Mouse (Mus musculus) adrenal gland, postnatal 36 days (tissue): Measurements from ENCODE around the gene Vmn1r58. TPM values are rescaled to one million over a fixed set of nuclear protein-coding genes. Genes with fewer than 3 reads are reported as not detected.
"Not testable (repeated sequence)": the region's sequence is repeated elsewhere in the genome, so short reads cannot be mapped to it uniquely, and the experiment has no call there.

Experiments
- DNase-seq, 2 experiments: peaks; one replicate each; pipeline ENCODE4 v3.0.0; 2021; ENCODE audit warnings: mixed read lengths in 1 of 2
- long read RNA-seq, 2 experiments: library from polyadenylated mRNA; stranded (forward); transcript quantifications; one replicate each; pipeline ENCODE4 v2.0.0; 2021; ENCODE audit warnings: borderline sequencing depth in 2 of 2
- total RNA-seq, 2 experiments: library from RNA; stranded (reverse); gene quantifications; 2 replicates each; pipeline ENCODE4 v1.2.3; 2021

Gene Vmn1r58
- total RNA-seq, result not detected
- long read RNA-seq, experiment 1, result 0 reads
- long read RNA-seq, experiment 2, result 0 reads

GRCm38 (mm10) chr7:5413296-5413695 lies at the start of gene Vmn1r58:
Gene Vmn1r58, minus strand, starts transcription at chr7:5413396.
- DNase-seq, result not testable (repeated sequence)

GRCm38 (mm10) chr7:5456674-5457073 lies 43.5 kb upstream of the Vmn1r58 start, which contains the start of gene Vmn1r59:
Gene Vmn1r59, minus strand, starts transcription at chr7:5456774.
- no peak for DNase-seq

GRCm38 (mm10) chr7:5454011-5454410 lies 40.8 kb upstream of the Vmn1r58 start:
- not testable (repeated sequence) for DNase-seq

DNA sequence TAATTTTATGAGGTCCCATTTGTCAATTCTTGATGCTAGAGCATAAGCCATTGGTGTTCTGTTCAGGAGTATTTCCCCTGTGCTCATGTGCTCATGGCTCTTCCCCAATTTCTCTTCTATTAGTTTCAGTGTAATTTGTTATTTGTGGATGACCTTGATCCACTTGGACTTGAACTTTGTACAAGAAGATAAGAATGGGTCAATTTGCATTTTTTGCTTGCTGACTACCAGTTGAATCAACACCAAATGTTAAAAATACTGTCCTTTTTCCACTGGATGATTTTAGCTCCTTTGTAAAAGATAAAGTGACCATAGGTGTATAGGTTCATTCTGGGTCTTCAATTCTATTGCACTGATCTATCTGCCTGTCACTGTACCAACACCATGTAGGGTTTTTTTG lies 35.4 kb upstream of the Vmn1r58 start:
- DNase-seq, result no peak

DNA sequence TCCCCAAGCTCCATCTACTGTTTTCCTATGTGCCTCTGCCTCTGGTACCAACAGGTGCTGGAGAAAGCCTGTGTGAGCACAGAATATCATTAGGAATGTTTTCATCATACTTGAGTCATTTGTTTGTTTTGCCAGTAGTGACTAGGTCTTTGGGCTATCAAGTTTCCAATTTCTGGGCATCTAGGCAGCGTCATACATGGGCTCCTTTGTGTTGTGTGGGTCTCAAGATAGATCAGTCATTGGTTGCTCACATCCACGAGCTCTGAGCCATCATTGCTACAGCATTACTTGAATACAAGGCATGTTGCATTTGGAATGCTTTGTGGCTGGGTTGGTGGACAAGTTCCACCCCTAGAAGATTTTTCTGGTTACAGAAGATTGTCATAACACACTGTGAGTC lies 7.0 kb downstream of the Vmn1r58 start:
- no peak for DNase-seq

- no peak for DNase-seq
Measured at GRCm38 (mm10) chr7:5366724-5367123, 46.5 kb downstream of the Vmn1r58 start.

- DNase-seq, result no peak
Measured at GRCm38 (mm10) chr7:5363599-5363998, 49.6 kb downstream of the Vmn1r58 start.

Other genes with a start within 250 kb of the Vmn1r58 start
- not detected for gene Vmn1r56, start 216.6 kb downstream of the Vmn1r58 start, total RNA-seq
- gene Vmn1r57, start 194.9 kb downstream of the Vmn1r58 start, total RNA-seq, result not detected
- not detected for gene Gm5065, start 62.9 kb downstream of the Vmn1r58 start, total RNA-seq
- not detected for gene Nlrp2, start 62.4 kb downstream of the Vmn1r58 start, total RNA-seq
- gene Vmn1r59, start 43.4 kb upstream of the Vmn1r58 start, total RNA-seq, result not detected
- not detected for gene Vmn2r28, start 80.6 kb upstream of the Vmn1r58 start, total RNA-seq
- not detected for gene Vmn1r60, start 133.9 kb upstream of the Vmn1r58 start, total RNA-seq
- gene Vmn1r61, start 199.9 kb upstream of the Vmn1r58 start, total RNA-seq, result not detected